Mouse (Mus musculus) midbrain, embryonic 12.5 days (tissue): ENCODE data around the gene Exoc5. TPM values are rescaled to one million over a fixed set of nuclear protein-coding genes. Genes with fewer than 3 reads are reported as not detected.

Experiments
- ATAC-seq: fragments of 200-750 bp; cut with Nextera tagmentation; 2 replicates; pipeline ENCODE4 v1.8.0; 2017; ENCODE audit warnings: low read depth, moderate TSS enrichment, moderate library complexity; ENCODE audit not compliant: low FRiP score
- H3K27ac ChIP-seq: fragments of 300-500 bp; sonication (generic); replicated peaks from 2 replicates; pipeline ENCODE4 v1.5.1; 2016; ENCODE audit warnings: mild to moderate bottlenecking
- H3K27me3 ChIP-seq: fragments of 300-500 bp; sonication (generic); 2 replicates; pipeline ENCODE4 v1.6.1; 2016; ENCODE audit warnings: mild to moderate bottlenecking
- H3K36me3 ChIP-seq: fragments of 300-500 bp; sonication (generic); 2 replicates; pipeline ENCODE4 v1.6.1; 2016
- H3K4me1 ChIP-seq: fragments of 300-500 bp; sonication (generic); 2 replicates; pipeline ENCODE4 v1.6.1; 2016
- H3K4me2 ChIP-seq: fragments of 300-500 bp; sonication (generic); replicated peaks from 2 replicates; pipeline ENCODE4 v1.6.1; 2016; ENCODE audit warnings: mild to moderate bottlenecking, moderate library complexity
- H3K4me3 ChIP-seq: fragments of 300-500 bp; sonication (generic); 2 replicates; pipeline ENCODE4 v1.5.1; 2016; ENCODE audit warnings: mild to moderate bottlenecking
- H3K9ac ChIP-seq: fragments of 300-500 bp; sonication (generic); replicated peaks from 2 replicates; pipeline ENCODE4 v1.6.1; 2016; ENCODE audit warnings: mild to moderate bottlenecking, moderate library complexity
- H3K9me3 ChIP-seq: fragments of 300-500 bp; sonication (generic); 2 replicates; pipeline ENCODE4 v1.6.1; 2016; ENCODE audit warnings: mild to moderate bottlenecking
- WGBS: fragments of 180-500 bp; shearing (Covaris S2); methylation state at CpG from one replicate; pipeline ENCODE4 v1.1.7; 2016; 5-methylcytosine and 5-hydroxymethylcytosine counted together
- polyA plus RNA-seq: library from polyadenylated mRNA; unstranded; fragments of >200 nt; fragmentation: Nextera tagmentation; extraction: Ambion mirVana; gene quantifications from 2 replicates; pipeline ENCODE4 v1.2.1, GENCODE M21; 2016

The Exoc5 gene
- polyA plus RNA-seq, 1 experiment from 2014 or later: 106 TPM

DNA sequence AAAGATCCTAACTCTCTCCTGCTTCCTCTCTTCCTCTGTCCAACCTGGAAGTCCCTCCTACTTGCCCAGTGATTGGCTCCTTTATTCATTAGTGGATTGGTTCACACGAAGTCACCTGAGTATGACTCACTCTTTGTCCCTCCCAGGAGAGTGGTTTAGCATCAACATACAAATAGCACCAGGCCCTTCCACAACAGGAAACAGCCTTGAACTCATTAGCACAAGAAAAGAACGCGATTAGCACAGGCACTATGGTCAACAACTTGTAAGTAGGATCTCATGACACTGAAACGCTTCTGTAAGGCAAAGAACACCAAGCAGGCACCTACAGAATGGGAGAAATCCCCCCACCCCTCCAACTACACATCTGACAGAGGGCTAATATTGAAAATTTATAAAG is 67.7 kb downstream of the Exoc5 start:
- peaks cover 2% of the 10 kb centered on the region; the same call in 1 of the 2 replicates for H3K4me1 ChIP-seq
- ATAC-seq: no peak
- H3K9ac ChIP-seq: no peak overlapping the region
- no peaks in the 10 kb centered on the region for H3K36me3 ChIP-seq
- H3K9me3 ChIP-seq: no peaks in the 10 kb centered on the region
- no peak overlapping the region for H3K4me2 ChIP-seq
- no peak overlapping the region for H3K4me3 ChIP-seq
- 35% methylated on average over 4 of the region's 4 CpGs for WGBS
- no peak overlapping the region for H3K27ac ChIP-seq
- H3K27me3 ChIP-seq: no peaks in the 10 kb centered on the region

DNA sequence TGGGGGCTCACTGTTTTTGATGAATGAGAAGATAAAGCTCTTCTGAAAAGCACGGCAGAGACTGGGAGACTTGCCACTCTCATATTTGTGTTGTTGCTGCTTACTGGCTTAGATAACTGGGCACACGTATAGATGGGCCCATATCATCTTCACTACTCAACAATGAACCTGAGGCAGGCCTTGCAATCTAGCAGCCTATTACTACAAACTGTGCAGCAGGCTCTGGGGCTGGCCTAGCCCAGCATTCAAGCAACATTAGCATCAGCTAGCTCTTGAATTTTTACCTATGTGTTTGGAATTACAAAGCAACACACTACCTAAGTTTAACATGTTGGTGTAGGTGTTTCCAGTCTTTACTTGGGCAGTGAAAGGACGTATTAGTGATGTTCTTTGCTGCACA is 72.6 kb downstream of the Exoc5 start:
- Histone ChIP-seq H3K36me3 (no peaks in the 10 kb centered on the region), H3K4me3 (no peak overlapping the region), H3K27me3 (no peaks in the 10 kb centered on the region), H3K27ac (no peak overlapping the region), H3K9ac (no peak overlapping the region), H3K4me2 (no peak overlapping the region), H3K9me3 (no peaks in the 10 kb centered on the region), H3K4me1 (peaks cover 23% of the 10 kb centered on the region)
- no peak for ATAC-seq
- WGBS: 90% methylated on average over 3 of the region's 3 CpGs

DNA sequence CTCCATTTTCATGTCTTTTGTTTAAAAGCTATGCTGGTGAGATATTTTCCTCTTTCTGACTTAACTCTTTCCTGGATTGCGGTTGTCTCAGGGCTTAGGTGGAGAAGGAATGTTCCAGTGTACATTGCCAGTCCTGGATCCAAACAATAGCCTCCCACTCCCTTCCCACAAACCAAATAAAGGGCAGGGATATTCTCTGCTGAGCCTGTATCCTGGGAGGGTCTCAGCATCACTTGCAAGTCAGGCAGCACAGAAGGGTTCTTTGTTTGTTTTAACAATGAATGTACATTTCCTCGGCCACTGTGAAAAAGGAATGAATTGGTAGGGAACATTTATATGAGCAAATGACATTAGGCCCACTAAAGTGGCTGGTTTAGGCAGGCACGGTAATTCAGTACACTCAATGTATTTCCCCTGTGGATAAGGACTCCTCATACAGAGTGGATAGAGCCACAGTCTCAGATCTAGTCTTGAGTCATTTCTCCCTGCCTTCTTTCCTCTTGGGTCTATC is 74.3 kb downstream of the Exoc5 start:
- WGBS: 4% methylated on average over 3 of the region's 3 CpGs
- H3K4me2 ChIP-seq: no peak overlapping the region
- no peaks in the 10 kb centered on the region for H3K36me3 ChIP-seq
- no peak overlapping the region for H3K9ac ChIP-seq
- peaks cover 22% of the 10 kb centered on the region for H3K4me1 ChIP-seq
- peak; percentile 50; the same call in 1 of the 2 replicates for ATAC-seq
- H3K4me3 ChIP-seq: no peak overlapping the region
- no peaks in the 10 kb centered on the region for H3K9me3 ChIP-seq
- H3K27ac ChIP-seq: peak overlapping the region; percentile 67
- H3K27me3 ChIP-seq: peaks cover 7% of the 10 kb centered on the region

DNA sequence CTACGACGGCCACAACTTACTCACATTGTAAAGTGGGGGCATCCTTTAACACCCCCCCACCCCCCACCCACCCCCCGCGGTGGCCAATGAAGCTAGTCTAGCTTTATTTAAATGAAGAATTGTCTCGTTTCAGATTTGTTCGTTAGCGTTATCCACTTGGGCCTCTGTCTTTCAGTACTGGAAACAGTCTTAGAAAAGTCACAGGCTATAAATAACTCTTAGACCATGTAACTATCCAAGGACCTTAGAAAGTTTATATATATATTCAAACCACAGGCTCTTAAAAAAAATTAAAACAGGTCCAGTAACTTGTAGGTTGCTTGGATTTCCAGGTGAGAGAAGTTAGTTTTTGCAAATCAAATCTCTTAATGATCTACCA is 75.3 kb downstream of the Exoc5 start:
- no peaks in the 10 kb centered on the region for H3K9me3 ChIP-seq
- WGBS: 2% methylated on average over 7 of the region's 7 CpGs
- no peak overlapping the region for H3K9ac ChIP-seq
- peak; percentile 57 for ATAC-seq
- H3K27me3 ChIP-seq: peaks cover 7% of the 10 kb centered on the region
- H3K27ac ChIP-seq: peak overlapping the region; percentile 64
- H3K4me1 ChIP-seq: peaks cover 22% of the 10 kb centered on the region
- peak overlapping the region; percentile 15; the same call in 1 of the 2 replicates for H3K4me3 ChIP-seq
- no peaks in the 10 kb centered on the region for H3K36me3 ChIP-seq
- peak overlapping the region; percentile 45 for H3K4me2 ChIP-seq

DNA sequence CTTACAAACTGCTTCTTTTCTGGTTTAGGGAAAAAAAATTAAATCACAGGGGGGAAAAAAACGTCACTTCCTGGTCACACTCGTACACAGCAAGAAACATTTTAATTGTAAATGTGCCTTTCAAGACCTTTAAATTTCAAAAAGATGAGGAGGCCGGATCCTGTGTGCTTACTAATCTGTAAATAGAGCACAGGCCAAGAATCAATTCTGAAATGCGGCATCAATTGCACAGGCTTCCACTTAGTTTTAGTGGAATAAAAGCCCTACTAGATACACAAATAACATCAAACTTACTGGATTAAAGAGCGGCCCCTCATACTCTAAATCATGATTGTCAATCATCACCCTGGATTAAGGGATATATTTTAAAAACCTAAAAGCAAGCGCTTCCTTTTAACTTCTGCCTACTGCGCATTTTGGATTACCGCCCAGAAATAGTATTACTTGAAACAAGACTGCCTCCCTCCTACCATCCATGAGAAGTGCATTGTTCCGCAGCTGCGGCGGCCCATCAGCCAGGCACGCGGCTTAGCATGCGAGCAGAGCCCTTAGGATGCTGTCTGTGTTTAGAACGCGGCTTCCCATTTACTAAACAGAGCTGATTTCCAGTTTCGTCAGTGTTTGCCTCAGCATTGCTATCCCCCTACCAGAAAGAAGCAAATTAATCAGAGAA is 75.8 kb downstream of the Exoc5 start:
- Histone ChIP-seq H3K4me3 (peak overlapping the region; percentile 15; the same call in 1 of the 2 replicates), H3K27ac (peak overlapping the region; percentile 64), H3K9ac (no peak overlapping the region; the same call in 1 of the 2 replicates), H3K27me3 (peaks cover 7% of the 10 kb centered on the region), H3K4me2 (peak overlapping the region; percentile 45), H3K4me1 (peaks cover 22% of the 10 kb centered on the region), H3K36me3 (no peaks in the 10 kb centered on the region), H3K9me3 (no peaks in the 10 kb centered on the region)
- 4% methylated on average over 17 of the region's 17 CpGs for WGBS
- ATAC-seq: peak; percentile 90

DNA sequence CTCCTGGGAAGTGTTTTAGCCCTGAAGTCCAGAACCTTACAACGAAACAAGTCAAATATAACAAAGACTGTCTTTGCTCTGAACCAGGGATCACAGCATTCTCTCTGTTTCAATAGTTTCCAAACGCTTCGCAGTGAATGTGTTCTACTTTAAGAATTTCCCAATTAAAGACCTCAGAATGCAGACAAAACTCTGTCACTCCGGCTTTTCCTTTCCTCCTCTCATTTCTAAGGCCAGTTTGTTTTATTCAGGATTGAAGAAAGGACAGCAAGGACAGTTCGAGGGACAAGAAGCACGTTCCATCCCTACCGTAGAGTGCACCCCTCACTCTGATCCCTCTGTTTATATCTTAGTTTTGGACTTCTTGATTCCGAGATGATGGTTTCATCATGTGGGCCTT is 76.6 kb downstream of the Exoc5 start:
- H3K36me3 ChIP-seq: no peaks in the 10 kb centered on the region
- H3K4me2 ChIP-seq: peak overlapping the region; percentile 45
- peaks cover 11% of the 10 kb centered on the region for H3K27me3 ChIP-seq
- no peak overlapping the region for H3K4me3 ChIP-seq
- peaks cover 22% of the 10 kb centered on the region for H3K4me1 ChIP-seq
- no peak overlapping the region for H3K9ac ChIP-seq
- 24% methylated on average over 8 of the region's 8 CpGs for WGBS
- peak overlapping the region; percentile 64 for H3K27ac ChIP-seq
- no peaks in the 10 kb centered on the region for H3K9me3 ChIP-seq
- no peak for ATAC-seq

DNA sequence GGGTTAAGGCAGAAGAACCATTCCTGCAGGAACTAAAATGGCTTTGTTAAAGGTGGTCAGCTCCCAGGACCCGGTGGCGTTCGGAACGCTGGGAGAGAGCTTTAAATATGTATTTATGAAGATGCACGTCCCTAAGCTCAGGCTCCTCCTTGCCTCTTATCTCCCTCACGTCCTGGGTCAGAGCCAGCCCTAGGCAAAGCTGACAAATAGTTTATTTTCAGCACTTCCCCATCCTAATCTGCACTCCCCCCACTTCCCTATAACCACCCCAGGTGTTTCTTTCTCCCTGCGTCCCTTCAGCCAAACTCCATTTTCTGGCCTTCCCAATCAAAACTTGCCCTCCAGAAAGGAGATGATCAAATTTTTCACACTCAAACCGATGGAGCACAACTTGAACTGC is 80.2 kb downstream of the Exoc5 start:
- H3K36me3 ChIP-seq: no peaks in the 10 kb centered on the region
- peaks cover 12% of the 10 kb centered on the region for H3K4me1 ChIP-seq
- WGBS: 57% methylated on average over 8 of the region's 8 CpGs
- H3K27me3 ChIP-seq: peaks cover 17% of the 10 kb centered on the region
- H3K9ac ChIP-seq: no peak overlapping the region
- H3K4me2 ChIP-seq: no peak overlapping the region
- H3K9me3 ChIP-seq: no peaks in the 10 kb centered on the region
- no peak for ATAC-seq
- no peak overlapping the region for H3K4me3 ChIP-seq
- H3K27ac ChIP-seq: no peak overlapping the region

DNA sequence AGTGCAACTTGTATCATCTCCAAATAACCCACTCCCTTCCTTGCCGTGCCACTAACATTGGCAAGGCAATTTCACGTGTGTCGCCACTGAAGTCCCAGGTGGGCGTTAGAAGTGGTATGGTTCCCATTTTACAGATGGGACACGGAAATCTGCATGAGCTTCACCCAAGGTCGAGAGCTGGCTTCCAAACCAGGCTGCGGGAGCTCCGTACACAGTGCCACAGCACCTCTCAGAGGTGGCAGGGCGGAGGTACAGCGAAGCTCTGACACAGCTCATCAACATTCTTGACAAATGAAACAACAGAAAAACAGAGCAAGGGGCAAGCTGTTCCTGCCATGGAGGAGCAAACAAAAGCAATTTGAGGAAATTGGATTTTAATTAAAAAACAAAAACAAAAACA is 80.8 kb downstream of the Exoc5 start:
- peaks cover 12% of the 10 kb centered on the region for H3K4me1 ChIP-seq
- ATAC-seq: peak; percentile 59; the same call in 1 of the 2 replicates
- WGBS: 46% methylated on average over 10 of the region's 10 CpGs
- peaks cover 17% of the 10 kb centered on the region for H3K27me3 ChIP-seq
- no peak overlapping the region for H3K27ac ChIP-seq
- no peaks in the 10 kb centered on the region for H3K9me3 ChIP-seq
- no peak overlapping the region for H3K4me2 ChIP-seq
- no peak overlapping the region for H3K4me3 ChIP-seq
- no peaks in the 10 kb centered on the region for H3K36me3 ChIP-seq
- no peak overlapping the region for H3K9ac ChIP-seq

DNA sequence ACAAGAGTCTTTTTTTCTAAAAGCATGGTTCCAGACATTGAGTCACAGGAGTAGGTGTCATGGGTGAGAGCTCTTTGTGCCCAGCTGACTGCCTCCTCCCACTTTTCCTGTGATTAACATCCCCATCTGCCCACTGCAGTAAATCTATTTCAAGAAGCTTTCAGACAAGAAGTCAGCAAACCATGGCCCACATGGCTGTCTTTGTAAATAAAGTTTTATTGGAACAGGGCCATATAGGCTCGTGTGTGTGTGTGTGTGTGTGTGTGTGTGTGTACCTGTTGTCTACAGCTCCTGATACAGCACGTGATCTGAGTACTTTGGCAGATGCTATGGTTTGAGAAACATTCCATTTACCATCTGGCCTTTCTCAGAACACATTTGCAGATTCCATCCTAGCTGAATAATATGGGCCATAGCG is 87.5 kb downstream of the Exoc5 start:
- Histone ChIP-seq H3K9me3 (no peaks in the 10 kb centered on the region), H3K27me3 (0 out of 2 replicates have a peak, but pooled peaks cover 5% of the 10 kb centered on the region), H3K9ac (no peak overlapping the region), H3K27ac (no peak overlapping the region), H3K36me3 (no peaks in the 10 kb centered on the region), H3K4me1 (no peaks in the 10 kb centered on the region), H3K4me2 (no peak overlapping the region), H3K4me3 (no peak overlapping the region)
- ATAC-seq: no peak
- 79% methylated on average over 3 of the region's 3 CpGs for WGBS

DNA sequence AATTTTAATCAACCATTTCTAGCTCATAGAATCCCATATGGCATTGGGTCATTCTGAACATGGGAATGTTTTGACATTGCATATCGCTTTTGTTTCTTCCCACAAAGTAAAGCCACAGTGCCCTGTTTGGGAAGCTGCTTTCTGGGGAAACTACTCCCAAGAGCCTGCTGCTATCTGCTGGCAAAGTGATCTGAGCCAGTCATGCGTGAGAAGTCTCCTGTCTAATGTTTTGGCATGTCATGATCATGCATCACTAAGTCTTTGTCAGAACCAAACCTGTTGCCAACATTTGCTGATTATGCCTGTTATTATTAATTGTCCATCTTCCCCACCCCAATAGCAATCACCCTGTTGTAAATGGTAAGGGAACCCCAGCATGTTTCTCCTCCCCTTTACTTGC is 94.9 kb downstream of the Exoc5 start:
- Histone ChIP-seq H3K4me3 (no peak overlapping the region), H3K4me2 (no peak overlapping the region), H3K9me3 (no peaks in the 10 kb centered on the region), H3K27ac (no peak overlapping the region), H3K4me1 (no peaks in the 10 kb centered on the region), H3K36me3 (no peaks in the 10 kb centered on the region), H3K9ac (no peak overlapping the region), H3K27me3 (no peaks in the 10 kb centered on the region)
- no peak for ATAC-seq
- 87% methylated on average over 2 of the region's 2 CpGs for WGBS

DNA sequence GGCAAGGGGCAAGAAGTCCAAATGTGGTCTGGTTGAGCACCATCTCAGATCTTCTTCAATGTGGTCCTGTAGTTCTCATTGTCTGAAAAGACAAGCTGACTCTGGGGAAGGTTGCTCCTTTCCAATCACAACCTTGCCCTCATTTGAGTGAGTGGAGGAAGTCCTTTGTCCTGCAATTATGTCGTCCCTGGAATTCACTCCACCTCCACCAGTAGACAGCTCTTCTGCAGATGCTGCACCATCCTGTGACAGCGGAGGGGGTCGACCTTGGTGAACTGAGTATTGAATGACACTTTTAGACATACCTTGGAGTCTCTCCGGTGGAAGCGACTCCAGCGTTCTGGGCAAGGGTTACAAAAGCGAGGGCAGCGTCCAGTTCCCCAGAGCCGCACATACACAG is 97.8 kb downstream of the Exoc5 start:
- no peaks in the 10 kb centered on the region for H3K27me3 ChIP-seq
- H3K9me3 ChIP-seq: no peaks in the 10 kb centered on the region
- H3K9ac ChIP-seq: no peak overlapping the region
- no peaks in the 10 kb centered on the region for H3K36me3 ChIP-seq
- H3K4me3 ChIP-seq: no peak overlapping the region
- 87% methylated on average over 9 of the region's 9 CpGs for WGBS
- H3K27ac ChIP-seq: no peak overlapping the region
- no peaks in the 10 kb centered on the region for H3K4me1 ChIP-seq
- no peak for ATAC-seq
- no peak overlapping the region for H3K4me2 ChIP-seq
